Mouse (Mus musculus): ENCODE measurements around the gene Arrb1. TPM values are rescaled to one million over a fixed set of nuclear protein-coding genes. Genes with fewer than 3 reads are reported as not detected.

The Arrb1 gene
- polyA plus RNA-seq, 1 experiment from 2014 or later, result 15.9 TPM

DNA sequence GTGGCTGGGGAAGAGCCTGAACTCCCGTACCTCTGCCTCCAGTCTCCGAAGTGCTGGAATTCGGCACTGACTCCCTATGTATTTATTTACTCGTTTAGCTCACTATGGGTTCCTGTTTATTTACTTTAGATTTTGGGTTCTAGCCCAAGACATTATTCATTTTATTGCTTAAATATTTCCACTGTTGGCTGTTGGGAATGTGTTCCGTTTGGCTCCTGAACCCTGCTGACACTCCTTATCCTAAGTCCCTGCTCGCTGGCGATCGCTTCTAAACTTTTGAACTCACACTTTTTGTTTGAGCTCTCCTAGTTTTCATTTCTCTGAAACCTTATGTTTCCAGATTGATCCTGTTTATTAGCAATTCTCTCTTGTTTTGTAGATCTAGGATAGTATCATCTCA is 12.1 kb upstream of the Arrb1 start:
- 83% methylated on average over 8 of the region's 8 CpGs for WGBS
- no peaks in the 10 kb centered on the region for H3K9me3 ChIP-seq
- H3K4me1 ChIP-seq (replicated peaks), result no peaks in the 10 kb centered on the region
- H3K27ac ChIP-seq (replicated peaks), result no peak overlapping the region
- H3K36me3 ChIP-seq, result no peaks in the 10 kb centered on the region
- ATAC-seq (ENCODE audit: low read depth), result no peak
- H3K4me2 ChIP-seq, result no peak overlapping the region
- H3K4me3 ChIP-seq, result no peak overlapping the region
- no peak overlapping the region for H3K9ac ChIP-seq
- H3K27me3 ChIP-seq, result no peaks in the 10 kb centered on the region

DNA sequence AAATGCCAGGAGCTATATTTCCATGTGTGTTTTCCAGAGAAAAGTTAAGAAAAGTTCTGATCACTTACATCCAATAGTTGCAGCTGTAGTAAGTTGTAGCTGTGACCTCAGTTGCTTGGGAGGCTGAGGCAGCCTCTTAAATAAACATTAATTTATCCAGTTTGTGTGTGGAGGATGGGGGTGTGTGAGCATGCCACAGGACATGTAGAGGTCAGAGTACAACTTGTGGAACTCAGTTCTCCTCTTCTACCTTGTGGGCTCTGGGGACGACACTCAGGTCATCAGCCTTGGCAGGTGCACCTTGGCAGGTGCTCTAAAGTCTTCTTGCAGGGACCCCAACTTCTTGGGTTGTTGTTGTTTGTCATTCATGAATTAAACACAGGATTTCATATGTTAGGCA is 11.4 kb upstream of the Arrb1 start:
- H3K27me3 ChIP-seq, result no peaks in the 10 kb centered on the region
- WGBS, result 96% methylated on average over 1 of the region's 1 CpGs

DNA sequence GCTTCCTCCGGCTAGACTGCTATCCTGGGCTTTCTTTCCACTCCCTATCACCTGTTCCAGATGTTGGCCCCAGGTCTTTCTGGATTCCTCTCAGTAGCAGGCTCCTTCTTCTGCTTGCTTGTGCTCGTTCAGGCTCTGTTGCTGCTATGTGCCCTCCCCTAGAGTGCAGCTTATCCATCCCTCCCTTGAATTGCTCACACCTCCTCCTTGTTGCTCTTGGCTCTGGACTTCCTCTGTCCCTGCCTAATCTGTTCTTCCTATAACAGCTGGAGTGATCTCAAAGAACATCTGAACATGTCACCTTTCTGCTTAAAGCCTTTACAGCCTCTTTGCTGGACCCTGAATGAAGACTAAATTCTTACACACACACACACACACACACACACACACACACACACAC is 6.7 kb upstream of the Arrb1 start:
- H3K9me3 ChIP-seq, result no peaks in the 10 kb centered on the region
- ATAC-seq (ENCODE audit: low read depth), result no peak
- H3K4me1 ChIP-seq (replicated peaks), result peaks cover under 1% of the 10 kb centered on the region; the same call in 1 of the 2 replicates
- no peaks in the 10 kb centered on the region for H3K27me3 ChIP-seq
- H3K4me3 ChIP-seq, result no peak overlapping the region
- 57% methylated on average over 2 of the region's 2 CpGs for WGBS
- H3K27ac ChIP-seq (replicated peaks), result no peak overlapping the region
- no peak overlapping the region for H3K4me2 ChIP-seq
- no peaks in the 10 kb centered on the region for H3K36me3 ChIP-seq
- H3K9ac ChIP-seq, result no peak overlapping the region

More for the DNA sequence above, 11.4 kb upstream of the Arrb1 start:
- no peak overlapping the region for H3K9ac ChIP-seq
- no peaks in the 10 kb centered on the region for H3K4me1 ChIP-seq (replicated peaks)
- ATAC-seq (ENCODE audit: low read depth), result no peak
- no peaks in the 10 kb centered on the region for H3K36me3 ChIP-seq
- H3K27ac ChIP-seq (replicated peaks), result no peak overlapping the region
- no peaks in the 10 kb centered on the region for H3K9me3 ChIP-seq
- no peak overlapping the region for H3K4me2 ChIP-seq
- no peak overlapping the region for H3K4me3 ChIP-seq

DNA sequence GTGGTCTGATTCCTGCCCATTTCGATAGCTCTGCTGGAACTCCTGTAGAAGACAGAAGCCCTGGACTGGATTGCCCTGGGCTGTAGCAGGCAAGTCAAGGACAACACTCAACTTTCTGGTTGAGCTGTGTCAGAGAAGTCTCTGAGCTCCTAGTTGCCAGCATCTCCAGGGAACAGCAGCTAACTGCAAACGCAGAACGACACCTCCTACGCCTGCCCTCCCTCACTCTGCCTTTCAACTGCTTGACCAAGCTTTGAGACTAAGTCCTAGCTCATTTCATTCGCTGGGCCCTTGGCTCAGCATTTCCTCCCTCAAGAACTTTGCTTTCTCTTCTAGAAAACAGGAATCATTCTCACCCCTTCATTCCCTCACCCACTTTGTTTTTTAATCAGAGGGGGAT is 5.9 kb upstream of the Arrb1 start:
- ATAC-seq (ENCODE audit: low read depth), result no peak
- no peaks in the 10 kb centered on the region for H3K27me3 ChIP-seq
- 63% methylated on average over 5 of the region's 5 CpGs for WGBS
- peaks cover 9% of the 10 kb centered on the region for H3K4me1 ChIP-seq (replicated peaks)
- no peak overlapping the region for H3K27ac ChIP-seq (replicated peaks)
- H3K4me3 ChIP-seq, result no peak overlapping the region
- no peaks in the 10 kb centered on the region for H3K9me3 ChIP-seq
- H3K9ac ChIP-seq, result no peak overlapping the region
- no peak overlapping the region for H3K4me2 ChIP-seq
- H3K36me3 ChIP-seq, result no peaks in the 10 kb centered on the region

DNA sequence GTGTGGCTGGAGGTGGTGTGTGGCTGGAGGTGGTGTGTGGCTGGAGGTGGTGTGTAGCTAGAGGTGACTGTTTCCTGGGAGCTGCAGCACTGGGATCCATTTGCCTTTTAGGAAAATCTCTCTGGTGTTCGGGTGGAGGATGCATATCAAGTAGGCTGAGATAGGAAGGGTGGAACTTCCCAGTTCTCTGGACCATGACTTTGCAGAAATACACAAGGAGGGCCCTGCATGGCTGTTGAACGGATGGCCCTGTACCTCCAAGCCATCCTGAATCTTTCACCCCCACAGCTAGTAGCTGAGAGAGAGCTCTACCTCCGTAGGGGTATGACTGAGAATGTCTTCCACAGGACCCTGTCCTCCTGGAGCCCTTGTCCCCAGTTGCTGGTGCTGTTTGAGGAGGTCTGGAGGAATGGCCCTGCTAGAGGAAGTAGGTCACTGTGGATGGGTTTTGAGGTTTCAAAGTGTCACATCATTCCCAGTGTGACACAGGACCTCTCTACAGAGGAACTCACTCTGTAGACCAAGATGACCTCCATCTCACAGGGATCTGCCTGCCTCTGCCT is 3.8 kb upstream of the Arrb1 start:
- Histone ChIP-seq H3K9ac (no peak overlapping the region), H3K27me3 (no peaks in the 10 kb centered on the region), H3K27ac (replicated peaks) (no peak overlapping the region), H3K9me3 (no peaks in the 10 kb centered on the region), H3K4me1 (replicated peaks) (peaks cover 21% of the 10 kb centered on the region), H3K4me2 (no peak overlapping the region), H3K36me3 (no peaks in the 10 kb centered on the region), H3K4me3 (no peak overlapping the region)
- WGBS, result 92% methylated on average over 3 of the region's 3 CpGs
- ATAC-seq (ENCODE audit: low read depth), result no peak

DNA sequence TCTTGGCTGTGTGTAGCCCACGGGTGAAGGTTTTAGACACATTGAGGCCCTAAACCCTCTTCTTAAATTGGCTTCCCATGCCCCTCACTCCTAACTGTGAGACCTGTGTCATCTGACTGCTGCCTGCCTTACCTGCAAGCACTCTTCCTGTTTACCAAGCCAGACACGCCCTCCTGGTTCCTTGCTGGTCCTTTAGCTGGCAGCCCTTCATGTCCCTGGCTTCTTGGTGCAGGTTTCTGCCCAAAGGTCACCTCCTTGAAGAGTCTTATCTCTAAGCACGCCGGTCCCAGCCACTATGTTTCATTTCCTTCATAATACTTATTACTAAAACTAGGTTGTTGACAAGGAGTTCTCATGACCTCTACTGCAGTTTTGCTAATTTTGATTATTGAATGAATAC is 2.7 kb upstream of the Arrb1 start:
- Histone ChIP-seq H3K4me2 (no peak overlapping the region), H3K9ac (no peak overlapping the region), H3K27me3 (no peaks in the 10 kb centered on the region), H3K4me3 (no peak overlapping the region), H3K36me3 (no peaks in the 10 kb centered on the region), H3K9me3 (no peaks in the 10 kb centered on the region), H3K4me1 (replicated peaks) (peaks cover 31% of the 10 kb centered on the region), H3K27ac (replicated peaks) (no peak overlapping the region)
- ATAC-seq (ENCODE audit: low read depth), result no peak
- 93% methylated on average over 4 of the region's 4 CpGs for WGBS

DNA sequence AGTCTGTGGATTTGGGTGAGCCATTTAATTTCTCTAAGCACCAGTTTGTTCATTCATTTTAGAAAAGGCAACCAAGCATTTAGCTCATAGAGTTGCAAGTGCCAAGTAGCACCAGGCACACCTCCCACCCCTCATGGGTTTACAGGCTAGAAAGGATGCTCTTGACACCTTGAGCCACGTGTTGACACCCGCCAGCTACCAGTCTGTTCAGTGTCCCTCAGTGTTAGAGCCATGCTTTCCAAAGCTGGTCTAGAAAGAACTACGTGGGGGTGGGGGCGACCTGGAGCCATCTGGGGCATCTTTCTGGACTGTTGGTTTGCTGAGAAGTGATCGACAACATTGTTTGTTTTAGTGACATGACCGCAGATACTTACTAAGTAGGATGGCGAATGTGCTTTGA is 1.7 kb upstream of the Arrb1 start:
- H3K9ac ChIP-seq, result no peak overlapping the region
- H3K4me3 ChIP-seq, result no peak overlapping the region
- WGBS, result 84% methylated on average over 7 of the region's 7 CpGs
- H3K36me3 ChIP-seq, result no peaks in the 10 kb centered on the region
- no peak overlapping the region for H3K4me2 ChIP-seq
- peak overlapping the region; percentile 95; the same call in 1 of the 2 replicates for H3K27ac ChIP-seq (replicated peaks)
- no peaks in the 10 kb centered on the region for H3K9me3 ChIP-seq
- ATAC-seq (ENCODE audit: low read depth), result no peak
- peaks cover 42% of the 10 kb centered on the region for H3K4me1 ChIP-seq (replicated peaks)
- H3K27me3 ChIP-seq, result no peaks in the 10 kb centered on the region

DNA sequence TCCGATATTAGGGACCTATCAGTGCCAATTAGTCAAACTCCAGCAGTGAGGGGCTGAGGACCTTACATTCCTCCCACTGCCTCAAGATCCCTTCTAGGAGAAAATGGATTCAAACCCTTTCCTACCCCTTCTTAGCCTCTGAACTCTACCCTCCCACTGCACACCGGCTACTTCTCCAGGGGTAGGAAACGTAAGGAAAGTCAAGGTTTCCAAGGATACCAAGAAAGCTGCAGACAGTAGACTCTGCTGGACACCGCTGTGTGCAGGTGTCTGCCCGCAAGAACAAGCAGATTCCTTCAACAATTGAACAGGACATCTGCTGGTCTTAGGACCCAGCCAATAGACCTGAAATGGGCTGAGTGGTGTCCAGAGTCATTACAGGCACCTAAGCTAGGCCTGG is 765 bp upstream of the Arrb1 start:
- no peak for ATAC-seq (ENCODE audit: low read depth)
- H3K4me2 ChIP-seq, result peak overlapping the region; percentile 81
- WGBS, result 29% methylated on average over 5 of the region's 5 CpGs
- H3K27ac ChIP-seq (replicated peaks), result peak overlapping the region; percentile 95
- no peaks in the 10 kb centered on the region for H3K9me3 ChIP-seq
- no peaks in the 10 kb centered on the region for H3K27me3 ChIP-seq
- peak overlapping the region; percentile 95 for H3K9ac ChIP-seq
- H3K4me3 ChIP-seq, result peak overlapping the region; percentile 77
- peaks cover 51% of the 10 kb centered on the region for H3K4me1 ChIP-seq (replicated peaks)
- H3K36me3 ChIP-seq, result no peaks in the 10 kb centered on the region

DNA sequence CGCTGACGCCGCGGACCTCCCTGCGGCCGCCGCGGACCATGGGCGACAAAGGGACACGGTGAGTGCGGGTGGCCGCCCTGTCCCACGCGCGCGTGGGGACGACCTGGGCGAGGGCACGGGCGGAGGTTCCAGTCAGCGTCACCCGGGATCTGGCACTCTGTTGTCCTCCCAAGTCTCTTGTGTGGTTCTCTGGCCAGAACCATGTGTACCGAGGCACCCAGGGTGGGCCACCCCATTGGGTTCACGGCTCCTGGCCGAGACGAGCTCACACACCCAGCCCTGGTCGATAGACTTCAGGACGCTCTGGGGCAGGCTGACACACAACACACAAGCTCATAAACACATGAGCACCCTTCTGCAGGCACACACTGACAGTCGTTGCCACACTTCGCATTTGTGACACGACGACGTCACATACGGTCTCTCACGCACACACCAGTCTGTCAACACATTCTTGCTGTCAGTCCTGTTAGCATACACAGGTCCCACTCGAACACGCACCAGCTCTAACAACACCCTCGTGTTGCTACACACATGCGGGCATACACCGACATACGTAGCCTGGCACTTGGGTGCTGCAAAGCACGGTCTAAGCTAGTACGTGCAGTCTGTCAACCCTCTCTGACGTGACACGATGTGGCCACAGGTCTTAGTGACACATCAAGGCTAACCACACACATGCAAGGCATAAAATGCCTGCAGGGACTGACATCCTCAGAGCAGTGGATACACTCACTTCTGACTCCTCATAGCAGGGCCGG is 655 bp downstream of the Arrb1 start:
- Histone ChIP-seq H3K36me3 (no peaks in the 10 kb centered on the region), H3K4me3 (peak overlapping the region; percentile 77), H3K27me3 (no peaks in the 10 kb centered on the region), H3K27ac (replicated peaks) (peak overlapping the region; percentile 95), H3K4me1 (replicated peaks) (peaks cover 65% of the 10 kb centered on the region), H3K9ac (peak overlapping the region; percentile 95), H3K4me2 (peak overlapping the region; percentile 81), H3K9me3 (no peaks in the 10 kb centered on the region)
- WGBS, result 7% methylated on average over 46 of the region's 46 CpGs
- peak; percentile 64 for ATAC-seq (ENCODE audit: low read depth)

DNA sequence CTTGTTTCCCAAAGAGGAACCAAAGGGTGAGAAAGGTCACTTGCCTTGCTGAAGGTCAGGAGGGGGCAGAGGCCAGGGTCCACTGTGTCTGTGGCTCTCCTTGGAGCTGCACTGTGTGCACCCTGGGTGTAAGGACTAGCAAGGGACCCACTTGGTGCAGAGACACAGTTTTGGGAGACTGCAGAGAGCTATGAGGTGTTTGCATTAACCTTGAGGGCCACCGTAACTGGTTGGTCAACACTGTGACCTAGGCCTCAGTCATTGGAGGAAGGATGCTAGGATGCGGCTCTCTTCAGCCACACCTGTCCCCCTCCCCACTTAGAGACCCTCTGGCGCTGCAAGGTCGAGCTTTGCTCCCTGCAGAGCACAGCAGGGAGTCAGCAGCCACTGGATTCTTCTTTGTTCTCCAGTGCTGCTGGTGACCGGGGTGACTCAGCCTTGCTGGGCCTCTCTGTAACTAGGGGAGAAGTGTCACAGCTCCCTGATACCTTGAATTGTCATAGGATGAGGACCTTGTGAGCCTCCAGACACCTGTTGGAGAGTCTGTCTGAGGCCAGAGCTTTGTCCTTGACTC is 2.0 kb downstream of the Arrb1 start:
- Histone ChIP-seq H3K4me1 (replicated peaks) (peaks cover 77% of the 10 kb centered on the region), H3K9me3 (no peaks in the 10 kb centered on the region), H3K4me3 (peak overlapping the region; percentile 77), H3K27ac (replicated peaks) (peak overlapping the region; percentile 23; the same call in 1 of the 2 replicates), H3K36me3 (no peaks in the 10 kb centered on the region), H3K9ac (peak overlapping the region; percentile 95), H3K4me2 (peak overlapping the region; percentile 81), H3K27me3 (no peaks in the 10 kb centered on the region)
- WGBS, result 41% methylated on average over 5 of the region's 5 CpGs
- ATAC-seq (ENCODE audit: low read depth), result no peak

DNA sequence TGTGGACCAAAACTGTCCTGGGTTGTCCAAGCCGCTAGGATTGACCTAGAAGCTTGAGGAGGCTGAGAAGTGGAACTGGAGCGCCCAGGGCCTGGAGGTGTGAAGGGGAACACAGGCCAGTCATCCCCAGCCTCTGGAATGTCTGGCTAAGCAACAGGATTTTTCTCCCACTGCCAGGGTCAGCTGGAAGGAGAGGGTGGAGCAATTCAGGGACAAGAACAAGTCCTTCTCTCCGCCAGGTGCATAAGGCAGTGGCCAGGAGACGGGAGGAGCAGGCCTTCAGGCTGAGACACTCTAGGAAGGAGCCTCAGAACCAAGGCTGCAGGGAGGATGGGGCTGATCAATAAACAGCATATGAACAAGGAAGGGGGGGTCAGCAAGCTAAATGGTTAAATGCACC is 3.2 kb downstream of the Arrb1 start:
- no peaks in the 10 kb centered on the region for H3K27me3 ChIP-seq
- peaks cover 77% of the 10 kb centered on the region for H3K4me1 ChIP-seq (replicated peaks)
- H3K27ac ChIP-seq (replicated peaks), result no peak overlapping the region
- no peaks in the 10 kb centered on the region for H3K9me3 ChIP-seq
- no peaks in the 10 kb centered on the region for H3K36me3 ChIP-seq
- 71% methylated on average over 4 of the region's 4 CpGs for WGBS
- ATAC-seq (ENCODE audit: low read depth), result no peak
- H3K9ac ChIP-seq, result peak overlapping the region; percentile 95
- H3K4me3 ChIP-seq, result peak overlapping the region; percentile 77; the same call in 1 of the 2 replicates
- H3K4me2 ChIP-seq, result peak overlapping the region; percentile 81

DNA sequence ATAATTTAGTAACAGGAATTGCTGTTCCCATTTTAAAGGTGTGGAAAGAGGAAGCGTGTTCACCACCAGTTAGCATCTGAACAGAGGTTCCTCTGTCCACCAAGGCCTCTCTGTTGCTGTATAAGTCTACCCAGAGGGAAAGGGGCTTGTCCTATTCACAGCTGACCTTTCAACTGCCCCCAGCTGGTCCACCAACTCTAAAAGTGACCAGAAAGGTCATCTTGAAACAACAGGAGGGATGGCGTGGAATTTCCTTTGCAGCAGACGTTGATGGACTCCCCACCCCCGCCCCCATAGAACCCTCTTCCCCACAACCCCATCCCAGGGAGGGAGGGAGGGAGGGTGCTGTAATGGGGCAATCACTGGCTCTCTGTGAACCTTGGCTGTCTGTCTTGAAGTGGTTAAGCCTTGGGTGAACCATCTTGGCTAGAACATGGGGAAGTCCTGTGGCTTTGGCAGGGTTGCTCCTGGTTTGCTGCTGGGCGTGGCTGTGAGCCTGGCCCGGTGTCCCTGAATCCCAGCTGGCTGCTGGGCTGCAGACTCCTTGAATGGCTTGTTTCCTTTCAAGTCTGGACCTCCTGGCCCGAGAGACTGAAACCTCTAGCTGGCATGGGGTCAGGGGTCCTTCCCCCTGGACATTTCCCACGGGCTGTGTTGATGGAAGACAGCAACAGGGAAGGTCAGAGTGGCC is 4.1 kb downstream of the Arrb1 start:
- Histone ChIP-seq H3K9ac (peak overlapping the region; percentile 58), H3K4me2 (peak overlapping the region; percentile 81), H3K36me3 (no peaks in the 10 kb centered on the region), H3K9me3 (no peaks in the 10 kb centered on the region), H3K27ac (replicated peaks) (peak overlapping the region; percentile 49), H3K4me1 (replicated peaks) (peaks cover 72% of the 10 kb centered on the region), H3K27me3 (no peaks in the 10 kb centered on the region), H3K4me3 (peak overlapping the region; percentile 8; the same call in 1 of the 2 replicates)
- no peak for ATAC-seq (ENCODE audit: low read depth)
- WGBS, result 12% methylated on average over 8 of the region's 8 CpGs

Measured in neural tube, embryonic 13.5 days (tissue).